Mouse (Mus musculus) olfactory bulb, adult 2 months (tissue): ENCODE data around the gene Opa1.

Experiments
- CTCF ChIP-seq: fragments of 200-500 bp; IDR thresholded peaks from 2 replicates; pipeline ENCODE4 v1.5.1; 2012; ENCODE audit warnings: low read depth, mild to moderate bottlenecking, low read length, moderate library complexity; ENCODE audit not compliant: insufficient read depth
- POLR2A ChIP-seq: fragments of 200-500 bp; IDR thresholded peaks from 2 replicates; pipeline ENCODE4 v1.6.1; 2012; ENCODE audit warnings: mild to moderate bottlenecking, low read depth, low read length, moderate library complexity; ENCODE audit not compliant: insufficient read depth

DNA sequence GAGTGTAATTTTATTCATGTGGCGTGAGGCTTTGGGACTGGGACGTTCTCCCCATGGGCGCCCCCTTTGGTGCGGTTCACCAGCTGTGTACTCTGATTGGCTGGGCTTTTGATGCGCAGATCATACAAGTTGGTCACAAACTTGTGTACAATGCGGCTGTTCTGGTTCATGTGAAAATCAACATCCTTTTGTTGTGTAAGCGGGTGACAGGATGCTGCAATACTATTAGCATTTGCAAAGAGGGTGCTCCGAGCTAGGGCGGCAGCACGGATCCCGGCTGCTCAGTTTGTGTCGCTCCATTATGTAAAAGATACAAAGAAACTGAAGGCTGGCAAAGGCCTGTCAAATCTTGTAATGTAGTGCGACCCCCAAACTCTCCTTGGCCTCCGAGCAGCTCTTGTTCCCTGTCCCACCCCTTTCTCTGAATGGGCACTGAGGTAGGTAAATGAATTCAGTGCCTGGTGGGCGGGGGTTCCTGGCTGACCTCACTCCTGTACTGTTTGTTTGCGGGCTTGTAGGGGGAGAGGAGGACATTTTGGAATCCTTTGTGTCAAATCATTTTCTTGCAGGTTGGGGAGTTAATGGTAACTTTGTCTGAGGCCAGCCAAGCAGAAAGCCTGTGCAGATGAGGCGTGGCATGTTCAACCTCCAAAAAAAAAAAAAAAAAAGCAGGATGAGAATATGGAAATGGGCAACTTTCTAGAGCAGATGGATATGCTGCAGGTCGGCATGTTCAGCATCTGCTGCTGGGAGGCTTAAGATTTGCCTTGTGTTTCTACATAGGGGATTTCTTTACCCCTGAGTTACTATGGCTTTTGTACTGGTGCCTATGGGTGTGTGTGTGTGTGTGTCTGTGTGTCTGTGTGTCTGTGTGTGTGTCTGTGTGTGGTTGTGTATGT, 78.8 kb downstream of the Opa1 start:
- TF ChIP-seq CTCF (no peak), POLR2A (0 out of 2 replicates have a peak, but pooled peaks have one; percentile 21)
